Mouse (Mus musculus) bone marrow macrophage, adult 2 months (primary cell): ENCODE data around the gene Pde4a.

ENCODE experiments used
- CTCF ChIP-seq: IDR thresholded peaks from 2 replicates; pipeline ENCODE4 v1.5.1; 2012; ENCODE audit warnings: low read depth, mild to moderate bottlenecking, low read length, moderate library complexity
- POLR2A ChIP-seq: IDR thresholded peaks from 2 replicates; pipeline ENCODE4 v1.6.1; 2012; ENCODE audit warnings: mild to moderate bottlenecking, low read depth, low read length, borderline replicate concordance

- TF ChIP-seq POLR2A (no peak), CTCF (no peak)
These were observed 79.6 kb downstream of the Pde4a start for GRCm38 (mm10) chr9:21245113-21245487.
